Mouse (Mus musculus) kidney, adult 10 weeks (tissue): ENCODE measurements around the gene Pex16. TPM values are rescaled to one million over a fixed set of nuclear protein-coding genes. Genes with fewer than 3 reads are reported as not detected.

ENCODE experiments used
- polyA plus RNA-seq: library from polyadenylated mRNA; stranded (reverse); fragments of 350-450 nt; fragmentation: Illumina TruSeq; extraction: RNeasy Lipid Tissue Mini Kit (QIAGEN cat#74804); gene quantifications from one replicate; pipeline ENCODE4 v1.2.3, GENCODE M21; 2014; ENCODE audit warnings: low read depth, low replicate concordance

Gene Pex16
- not detected for polyA plus RNA-seq

GRCm38 (mm10) chr2:92374514-92374913, at the start of gene Pex16, which contains the start of gene Large2:
Pex16 (plus strand) TSS chr2:92374676.
Large2 (minus strand) TSS chr2:92374869.

GRCm38 (mm10) chr2:92381901-92382588, 7.6 kb downstream of the Pex16 start, which contains the start of gene 1700029I15Rik:
1700029I15Rik (plus strand) TSS chr2:92382538.

GRCm38 (mm10) chr2:92401091-92401561, 26.6 kb downstream of the Pex16 start, which contains the start of gene Mapk8ip1:
Mapk8ip1 (minus strand) TSS chr2:92401263.

Other genes with a start within 250 kb of the Pex16 start
- gene Large2, start 193 bp downstream of the Pex16 start, polyA plus RNA-seq: 1.9 TPM
- gene 1700029I15Rik, start 7.9 kb downstream of the Pex16 start, polyA plus RNA-seq: not detected
- 3.4 TPM for gene Mapk8ip1, start 26.6 kb downstream of the Pex16 start, polyA plus RNA-seq
- gene Cry2, start 59.4 kb downstream of the Pex16 start, polyA plus RNA-seq: 0.93 TPM
- 2.7 TPM for gene Slc35c1, start 85.9 kb downstream of the Pex16 start, polyA plus RNA-seq
- 0.32 TPM for gene Chst1, start 225.0 kb downstream of the Pex16 start, polyA plus RNA-seq